Mouse (Mus musculus): ENCODE data around the gene Man2b2.
"Not testable (repeated sequence)": the region's sequence is repeated elsewhere in the genome, so short reads cannot be mapped to it uniquely, and the experiment has no call there.

The Man2b2 gene

GRCm38 (mm10) chr5:36810634-36811033 is 19.8 kb downstream of the Man2b2 start:
- DNase-seq (ENCODE audit: low read depth, low spot score), result no peak
- Histone ChIP-seq H3K36me3 (ENCODE audit: control insufficient read depth, insufficient read depth, low read length, poor library complexity, severe bottlenecking) (peaks cover 2% of the 10 kb centered on the region), H3K27me3 (ENCODE audit: control insufficient read depth, insufficient read depth, low read length, poor library complexity, severe bottlenecking) (no peaks in the 10 kb centered on the region)

GRCm38 (mm10) chr5:36809123-36809522 is 21.3 kb downstream of the Man2b2 start:
- DNase-seq (ENCODE audit: low read depth, low spot score), result no peak
- Histone ChIP-seq H3K27me3 (ENCODE audit: control insufficient read depth, insufficient read depth, low read length, poor library complexity, severe bottlenecking) (no peaks in the 10 kb centered on the region), H3K36me3 (ENCODE audit: control insufficient read depth, insufficient read depth, low read length, poor library complexity, severe bottlenecking) (peaks cover 2% of the 10 kb centered on the region; the same call in 1 of the 2 replicates)

- H3K36me3 ChIP-seq (ENCODE audit: control insufficient read depth, insufficient read depth, low read length, poor library complexity, severe bottlenecking), result peaks cover 2% of the 10 kb centered on the region; the same call in 1 of the 2 replicates
- H3K27me3 ChIP-seq (ENCODE audit: control insufficient read depth, insufficient read depth, low read length, poor library complexity, severe bottlenecking), result no peaks in the 10 kb centered on the region
- DNase-seq (ENCODE audit: low read depth, low spot score), result no peak
These were observed 23.3 kb downstream of the Man2b2 start for GRCm38 (mm10) chr5:36807106-36807505.

GRCm38 (mm10) chr5:36797291-36797690 is 33.2 kb downstream of the Man2b2 start:
- DNase-seq (ENCODE audit: low read depth, low spot score), result peak; percentile 13
- no peaks in the 10 kb centered on the region for H3K36me3 ChIP-seq (ENCODE audit: control insufficient read depth, insufficient read depth, low read length, poor library complexity, severe bottlenecking)

GRCm38 (mm10) chr5:36796296-36797014 is 34.0 kb downstream of the Man2b2 start, which contains the start of gene Mrfap1:
TSS of gene Mrfap1 (minus strand) at chr5:36796772.
- H3K27me3 ChIP-seq (ENCODE audit: control insufficient read depth, insufficient read depth, low read length, poor library complexity, severe bottlenecking); H3K36me3 ChIP-seq (ENCODE audit: control insufficient read depth, insufficient read depth, low read length, poor library complexity, severe bottlenecking): not testable (repeated sequence)
- peak; percentile 96 for DNase-seq (ENCODE audit: low read depth, low spot score)

More at GRCm38 (mm10) chr5:36797291-36797690, 33.2 kb downstream of the Man2b2 start:
- no peaks in the 10 kb centered on the region for H3K27me3 ChIP-seq (ENCODE audit: control insufficient read depth, insufficient read depth, low read length, poor library complexity, severe bottlenecking)

GRCm38 (mm10) chr5:36795647-36796295 is 34.7 kb downstream of the Man2b2 start:
- not testable (repeated sequence) for H3K27me3 ChIP-seq (ENCODE audit: control insufficient read depth, insufficient read depth, low read length, poor library complexity, severe bottlenecking); H3K36me3 ChIP-seq (ENCODE audit: control insufficient read depth, insufficient read depth, low read length, poor library complexity, severe bottlenecking)
- DNase-seq (ENCODE audit: low read depth, low spot score), result peak; percentile 78

- H3K36me3 ChIP-seq (ENCODE audit: control insufficient read depth, insufficient read depth, low read length, poor library complexity, severe bottlenecking), result no peaks in the 10 kb centered on the region
- H3K27me3 ChIP-seq (ENCODE audit: control insufficient read depth, insufficient read depth, low read length, poor library complexity, severe bottlenecking), result no peaks in the 10 kb centered on the region
- no peak for DNase-seq (ENCODE audit: low read depth, low spot score)
These were observed 38.6 kb downstream of the Man2b2 start for GRCm38 (mm10) chr5:36791861-36792260.

GRCm38 (mm10) chr5:36786052-36786451 is 44.4 kb downstream of the Man2b2 start:
- Histone ChIP-seq H3K27me3 (ENCODE audit: control insufficient read depth, insufficient read depth, low read length, poor library complexity, severe bottlenecking) (no peaks in the 10 kb centered on the region), H3K36me3 (ENCODE audit: control insufficient read depth, insufficient read depth, low read length, poor library complexity, severe bottlenecking) (no peaks in the 10 kb centered on the region)
- DNase-seq (ENCODE audit: low read depth, low spot score), result no peak

- Histone ChIP-seq H3K27me3 (ENCODE audit: control insufficient read depth, insufficient read depth, low read length, poor library complexity, severe bottlenecking) (no peaks in the 10 kb centered on the region), H3K36me3 (ENCODE audit: control insufficient read depth, insufficient read depth, low read length, poor library complexity, severe bottlenecking) (no peaks in the 10 kb centered on the region)
- no peak for DNase-seq (ENCODE audit: low read depth, low spot score)
These were observed 50.9 kb downstream of the Man2b2 start for GRCm38 (mm10) chr5:36779512-36779911.

- Histone ChIP-seq H3K36me3 (ENCODE audit: control insufficient read depth, insufficient read depth, low read length, poor library complexity, severe bottlenecking) (no peaks in the 10 kb centered on the region), H3K27me3 (ENCODE audit: control insufficient read depth, insufficient read depth, low read length, poor library complexity, severe bottlenecking) (no peaks in the 10 kb centered on the region)
- DNase-seq (ENCODE audit: low read depth, low spot score), result no peak
These were observed 51.6 kb downstream of the Man2b2 start for GRCm38 (mm10) chr5:36778901-36779300.

GRCm38 (mm10) chr5:36777186-36777585 is 53.3 kb downstream of the Man2b2 start:
- Histone ChIP-seq H3K36me3 (ENCODE audit: control insufficient read depth, insufficient read depth, low read length, poor library complexity, severe bottlenecking) (no peaks in the 10 kb centered on the region), H3K27me3 (ENCODE audit: control insufficient read depth, insufficient read depth, low read length, poor library complexity, severe bottlenecking) (no peaks in the 10 kb centered on the region)
- no peak for DNase-seq (ENCODE audit: low read depth, low spot score)

GRCm38 (mm10) chr5:36776021-36776575 is 54.4 kb downstream of the Man2b2 start:
- no peak for DNase-seq (ENCODE audit: low read depth, low spot score)
- H3K27me3 ChIP-seq (ENCODE audit: control insufficient read depth, insufficient read depth, low read length, poor library complexity, severe bottlenecking), result no peaks in the 10 kb centered on the region
- no peaks in the 10 kb centered on the region for H3K36me3 ChIP-seq (ENCODE audit: control insufficient read depth, insufficient read depth, low read length, poor library complexity, severe bottlenecking)

GRCm38 (mm10) chr5:36775317-36775716 is 55.1 kb downstream of the Man2b2 start:
- Histone ChIP-seq H3K27me3 (ENCODE audit: control insufficient read depth, insufficient read depth, low read length, poor library complexity, severe bottlenecking) (no peaks in the 10 kb centered on the region), H3K36me3 (ENCODE audit: control insufficient read depth, insufficient read depth, low read length, poor library complexity, severe bottlenecking) (no peaks in the 10 kb centered on the region)
- DNase-seq (ENCODE audit: low read depth, low spot score), result no peak

- Histone ChIP-seq H3K36me3 (ENCODE audit: control insufficient read depth, insufficient read depth, low read length, poor library complexity, severe bottlenecking) (no peaks in the 10 kb centered on the region), H3K27me3 (ENCODE audit: control insufficient read depth, insufficient read depth, low read length, poor library complexity, severe bottlenecking) (no peaks in the 10 kb centered on the region)
- DNase-seq (ENCODE audit: low read depth, low spot score), result no peak
These were observed 57.9 kb downstream of the Man2b2 start for GRCm38 (mm10) chr5:36772586-36772985.

GRCm38 (mm10) chr5:36769603-36770002 is 60.9 kb downstream of the Man2b2 start:
- Histone ChIP-seq H3K27me3 (ENCODE audit: control insufficient read depth, insufficient read depth, low read length, poor library complexity, severe bottlenecking) (no peaks in the 10 kb centered on the region; the same call in 1 of the 2 replicates), H3K36me3 (ENCODE audit: control insufficient read depth, insufficient read depth, low read length, poor library complexity, severe bottlenecking) (no peaks in the 10 kb centered on the region)
- DNase-seq (ENCODE audit: low read depth, low spot score), result no peak

Data from splenic B cell, adult 2 months (primary cell).